Mouse (Mus musculus) liver, embryonic 14.5 days (tissue): ENCODE results near the gene Fkbp2. TPM values are rescaled to one million over a fixed set of nuclear protein-coding genes. Genes with fewer than 3 reads are reported as not detected.

Source experiments
- ATAC-seq: fragments of 200-750 bp; cut with Nextera tagmentation; 2 replicates; pipeline ENCODE4 v1.8.0; 2017; ENCODE audit warnings: moderate number of reproducible peaks, mild to moderate bottlenecking, moderate library complexity; ENCODE audit not compliant: insufficient read depth
- DNase-seq, 3 experiments: peaks; one replicate each; pipeline ENCODE4 v3.0.0-alpha.2; 2012 to 2013; ENCODE audit warnings: low read depth in 3 of 3, low spot score in 3 of 3
- H3K27ac ChIP-seq: fragments of 300-500 bp; sonication (generic); 2 replicates; pipeline ENCODE4 v1.5.1; 2014; ENCODE audit warnings: moderate library complexity, mild to moderate bottlenecking, control low read depth, inconsistent platforms
- H3K27me3 ChIP-seq: fragments of 300-500 bp; sonication (generic); 2 replicates; pipeline ENCODE4 v1.6.1; 2014; ENCODE audit warnings: mild to moderate bottlenecking, low read length, moderate library complexity; ENCODE audit not compliant: control insufficient read depth, insufficient read depth
- H3K36me3 ChIP-seq: fragments of 300-500 bp; sonication (generic); replicated peaks from 2 replicates; pipeline ENCODE4 v1.6.1; 2014; ENCODE audit warnings: low read depth; ENCODE audit not compliant: control insufficient read depth, insufficient read depth
- H3K4me1 ChIP-seq, 2 experiments: fragments of 200-500 bp in 1 of 2; fragments of 300-500 bp in 1 of 2; sonication (generic) in 1 of 2; replicated peaks; 2 replicates each; pipeline ENCODE4 v1.6.1; 2012 to 2014; ENCODE audit warnings: antibody characterized with exemption in 1 of 2, inconsistent platforms in 1 of 2, low read length in 1 of 2; ENCODE audit not compliant: control insufficient read depth in 2 of 2, insufficient read depth in 2 of 2
- H3K4me2 ChIP-seq: fragments of 300-500 bp; sonication (generic); 2 replicates; pipeline ENCODE4 v1.6.1; 2014; ENCODE audit warnings: low read depth, mild to moderate bottlenecking, control low read depth, moderate library complexity
- H3K4me3 ChIP-seq, 2 experiments: fragments of 200-500 bp in 1 of 2; fragments of 300-500 bp in 1 of 2; sonication (generic) in 1 of 2; 2 replicates each; pipeline ENCODE4 v1.5.1; 2012 to 2014; ENCODE audit warnings: low read depth in 2 of 2, low read length in 2 of 2, mild to moderate bottlenecking in 2 of 2, control low read depth in 1 of 2, inconsistent platforms in 1 of 2, moderate library complexity in 1 of 2; ENCODE audit not compliant: insufficient read depth in 1 of 2
- H3K9ac ChIP-seq: fragments of 300-500 bp; sonication (generic); replicated peaks from 2 replicates; pipeline ENCODE4 v1.6.1; 2014; ENCODE audit warnings: mild to moderate bottlenecking, control low read depth, moderate library complexity
- H3K9me3 ChIP-seq: fragments of 300-500 bp; sonication (generic); 2 replicates; pipeline ENCODE4 v1.6.1; 2016; ENCODE audit warnings: low read length, mixed read lengths; ENCODE audit not compliant: control insufficient read depth
- CTCF ChIP-seq: IDR thresholded peaks from 2 replicates; pipeline ENCODE4 v1.5.1; 2016; ENCODE audit warnings: antibody characterized with exemption, low read depth, control low read depth
- EP300 ChIP-seq: IDR thresholded peaks from 2 replicates; pipeline ENCODE4 v1.6.1; 2016; ENCODE audit warnings: antibody characterized with exemption, low read depth
- WGBS: fragments of 180-500 bp; shearing (Covaris S2); extraction: QIAGEN DNeasy Blood & Tissue Kit; methylation state at CpG from one replicate; pipeline ENCODE4 v1.1.7; 2014; ENCODE audit not compliant: insufficient replicate concordance; 5-methylcytosine and 5-hydroxymethylcytosine counted together
- polyA plus RNA-seq, 2 experiments: library from polyadenylated mRNA; depleted of rRNA in 1 of 2; stranded (reverse) in 1 of 2; unstranded in 1 of 2; fragments of >200 nt; fragmentation: Nextera tagmentation in 1 of 2; extraction: Ambion mirVana in 1 of 2; gene quantifications; 2 replicates each; pipeline versions ENCODE4 v1.2.1 to v1.2.3; 2012 to 2014

Gene Fkbp2
- polyA plus RNA-seq, 2 experiments, result 46.1 to 65.7 TPM

GRCm38 (mm10) chr19:6949951-6950350, 30.4 kb downstream of the Fkbp2 start:
- DNase-seq, result no peak
- H3K4me1 ChIP-seq, result peaks cover 13 to 19% of the 10 kb centered on the region in 2 experiments
- H3K36me3 ChIP-seq, result no peaks in the 10 kb centered on the region
- H3K4me3 ChIP-seq, result peak overlapping the region in 1 of 2 experiments; percentile 70; a peak in 2 of 4 replicates
- no peaks in the 10 kb centered on the region for H3K27me3 ChIP-seq
- TF ChIP-seq EP300 (no peak), CTCF (no peak)
- 63% methylated on average over 5 of the region's 5 CpGs for WGBS
- peak overlapping the region; percentile 96 for H3K4me2 ChIP-seq
- no peak overlapping the region for H3K9ac ChIP-seq
- no peak for ATAC-seq
- no peak overlapping the region for H3K27ac ChIP-seq
- no peaks in the 10 kb centered on the region for H3K9me3 ChIP-seq

GRCm38 (mm10) chr19:6949532-6949931, 30.8 kb downstream of the Fkbp2 start:
- H3K4me1 ChIP-seq, result peaks cover 13 to 19% of the 10 kb centered on the region in 2 experiments
- no peaks in the 10 kb centered on the region for H3K27me3 ChIP-seq
- no peak overlapping the region for H3K27ac ChIP-seq
- H3K36me3 ChIP-seq, result no peaks in the 10 kb centered on the region
- TF ChIP-seq EP300 (no peak), CTCF (no peak)
- WGBS, result 75% methylated on average over 5 of the region's 5 CpGs
- ATAC-seq (no peak), DNase-seq (no peak)
- no peak overlapping the region for H3K4me2 ChIP-seq
- H3K9me3 ChIP-seq, result no peaks in the 10 kb centered on the region
- no peak overlapping the region for H3K9ac ChIP-seq
- no peak overlapping the region for H3K4me3 ChIP-seq

GRCm38 (mm10) chr19:6948186-6948585, 32.1 kb downstream of the Fkbp2 start:
- Histone ChIP-seq H3K4me1 (peaks cover 13 to 19% of the 10 kb centered on the region in 2 experiments), H3K9me3 (no peaks in the 10 kb centered on the region), H3K4me3 (no peak overlapping the region), H3K4me2 (no peak overlapping the region), H3K9ac (no peak overlapping the region), H3K27me3 (no peaks in the 10 kb centered on the region), H3K36me3 (no peaks in the 10 kb centered on the region), H3K27ac (no peak overlapping the region)
- ATAC-seq, result no peak
- TF ChIP-seq EP300 (no peak), CTCF (no peak)
- WGBS, result 71% methylated on average over 4 of the region's 4 CpGs
- no peak for DNase-seq

- DNase-seq, result no peak
- WGBS, result 50% methylated on average over 4 of the region's 4 CpGs
- Histone ChIP-seq H3K4me2 (no peak overlapping the region), H3K27ac (no peak overlapping the region), H3K9me3 (no peaks in the 10 kb centered on the region), H3K36me3 (no peaks in the 10 kb centered on the region), H3K4me3 (no peak overlapping the region), H3K4me1 (peaks cover 11 to 20% of the 10 kb centered on the region in 2 experiments), H3K27me3 (no peaks in the 10 kb centered on the region), H3K9ac (no peak overlapping the region)
- TF ChIP-seq EP300, result no peak
- ATAC-seq, result no peak
Measured at GRCm38 (mm10) chr19:6947742-6948141, 32.6 kb downstream of the Fkbp2 start.

GRCm38 (mm10) chr19:6943709-6944108, 36.6 kb downstream of the Fkbp2 start:
- H3K27ac ChIP-seq, result no peak overlapping the region
- no peak for ATAC-seq
- TF ChIP-seq EP300 (no peak), CTCF (no peak)
- no peaks in the 10 kb centered on the region for H3K27me3 ChIP-seq
- no peak overlapping the region for H3K4me3 ChIP-seq
- no peaks in the 10 kb centered on the region for H3K36me3 ChIP-seq
- H3K4me1 ChIP-seq, result peaks cover 3 to 8% of the 10 kb centered on the region in 2 experiments
- DNase-seq, result no peak
- H3K4me2 ChIP-seq, result no peak overlapping the region
- no peak overlapping the region for H3K9ac ChIP-seq
- H3K9me3 ChIP-seq, result no peaks in the 10 kb centered on the region
- 84% methylated on average over 6 of the region's 6 CpGs for WGBS
